Mouse (Mus musculus): ENCODE measurements at regions not wholly inside any gene's neighbourhood (a gene's known extent, or its start where the extent isn't known, plus 50 kb on each side); places are given as distances from the start of the nearest gene placed in this dataset.

- Histone ChIP-seq H3K4me3 (no peak overlapping the region), H3K27ac (no peak overlapping the region)
- DNase-seq (ENCODE audit: extremely low spot score in 1 of 2, low spot score in 2 of 2), result no peak
- no peak for TF ChIP-seq CTCF (IDR thresholded peaks at IDR 0.05)
- intact Hi-C loops (cut with DNase I), result no loop called here
Observed at GRCm38 (mm10) chr14:17102486-17102885, 283.5 kb upstream of the Rarb start.

- no peak for TF ChIP-seq CTCF (IDR thresholded peaks at IDR 0.05)
- no peak overlapping the region for H3K4me3 ChIP-seq
- H3K27ac ChIP-seq, result no peak overlapping the region
- DNase-seq (ENCODE audit: extremely low spot score in 1 of 2, low spot score in 2 of 2), result no peak
- intact Hi-C loops (cut with DNase I), result no loop called here
Observed at GRCm38 (mm10) chr14:17090573-17090937, 271.6 kb upstream of the Rarb start.

GRCm38 (mm10) chr14:17089640-17090572 lies 270.9 kb upstream of the Rarb start:
- Histone ChIP-seq H3K4me3 (no peak overlapping the region), H3K27ac (no peak overlapping the region)
- no peak for DNase-seq (ENCODE audit: extremely low spot score in 1 of 2, low spot score in 2 of 2)
- no peak for TF ChIP-seq CTCF (IDR thresholded peaks at IDR 0.05)
- intact Hi-C loops (cut with DNase I), result no loop called here

GRCm38 (mm10) chr14:17089089-17089634 lies 270.2 kb upstream of the Rarb start:
- Histone ChIP-seq H3K4me3 (no peak overlapping the region), H3K27ac (no peak overlapping the region)
- intact Hi-C loops (cut with DNase I), result no loop called here
- TF ChIP-seq CTCF (IDR thresholded peaks at IDR 0.05), result no peak
- no peak for DNase-seq (ENCODE audit: extremely low spot score in 1 of 2, low spot score in 2 of 2)

- no peak for DNase-seq (ENCODE audit: extremely low spot score in 1 of 2, low spot score in 2 of 2)
- TF ChIP-seq CTCF (IDR thresholded peaks at IDR 0.05), result no peak
- no peak overlapping the region for H3K27ac ChIP-seq
- H3K4me3 ChIP-seq, result no peak overlapping the region
- intact Hi-C loops (cut with DNase I), result no loop called here
Observed at GRCm38 (mm10) chr14:17087828-17088227, 268.9 kb upstream of the Rarb start.

GRCm38 (mm10) chr14:17083907-17084306 lies 265.0 kb upstream of the Rarb start:
- no peak overlapping the region for H3K4me3 ChIP-seq
- no peak overlapping the region for H3K27ac ChIP-seq
- TF ChIP-seq CTCF (IDR thresholded peaks at IDR 0.05), result no peak
- intact Hi-C loops (cut with DNase I), result no loop called here
- no peak for DNase-seq (ENCODE audit: extremely low spot score in 1 of 2, low spot score in 2 of 2)

GRCm38 (mm10) chr14:17081904-17082303 lies 262.9 kb upstream of the Rarb start:
- Histone ChIP-seq H3K27ac (no peak overlapping the region), H3K4me3 (no peak overlapping the region)
- intact Hi-C loops (cut with DNase I), result no loop called here
- no peak for DNase-seq (ENCODE audit: extremely low spot score in 1 of 2, low spot score in 2 of 2)
- TF ChIP-seq CTCF (IDR thresholded peaks at IDR 0.05), result no peak

- no peak overlapping the region for H3K27ac ChIP-seq
- DNase-seq (ENCODE audit: extremely low spot score in 1 of 2, low spot score in 2 of 2), result no peak
- no peak overlapping the region for H3K4me3 ChIP-seq
- TF ChIP-seq CTCF (IDR thresholded peaks at IDR 0.05), result no peak
- intact Hi-C loops (cut with DNase I), result no loop called here
Observed at GRCm38 (mm10) chr14:17079513-17079912, 260.6 kb upstream of the Rarb start.

- no peak for TF ChIP-seq CTCF (IDR thresholded peaks at IDR 0.05)
- no peak overlapping the region for H3K27ac ChIP-seq
- H3K4me3 ChIP-seq, result no peak overlapping the region
- intact Hi-C loops (cut with DNase I), result loop anchor here (5.0 kb wide), 1 partner anchor 314 kb away; no protein-coding TSS in a partner anchor
- DNase-seq (ENCODE audit: extremely low spot score in 1 of 2, low spot score in 2 of 2), result no peak
Observed at GRCm38 (mm10) chr14:17061358-17061757, 242.4 kb upstream of the Rarb start.

- no peak for DNase-seq (ENCODE audit: extremely low spot score in 1 of 2, low spot score in 2 of 2)
- H3K4me3 ChIP-seq, result no peak overlapping the region
- H3K27ac ChIP-seq, result no peak overlapping the region
- intact Hi-C loops (cut with DNase I), result no loop called here
- no peak for TF ChIP-seq CTCF (IDR thresholded peaks at IDR 0.05)
Observed at GRCm38 (mm10) chr14:17058438-17058837, 239.5 kb upstream of the Rarb start.

GRCm38 (mm10) chr14:17057355-17057754 lies 238.4 kb upstream of the Rarb start:
- no peak for TF ChIP-seq CTCF (IDR thresholded peaks at IDR 0.05)
- no peak overlapping the region for H3K27ac ChIP-seq
- DNase-seq (ENCODE audit: extremely low spot score in 1 of 2, low spot score in 2 of 2), result no peak
- no peak overlapping the region for H3K4me3 ChIP-seq
- intact Hi-C loops (cut with DNase I), result no loop called here

GRCm38 (mm10) chr14:17055741-17056140 lies 236.8 kb upstream of the Rarb start:
- intact Hi-C loops (cut with DNase I), result no loop called here

GRCm38 (mm10) chr14:17054381-17054780 lies 235.4 kb upstream of the Rarb start:
- no peak for TF ChIP-seq CTCF (IDR thresholded peaks at IDR 0.05)
- H3K4me3 ChIP-seq, result no peak overlapping the region

More at GRCm38 (mm10) chr14:17055741-17056140, 236.8 kb upstream of the Rarb start:
- Histone ChIP-seq H3K27ac (no peak overlapping the region), H3K4me3 (no peak overlapping the region)
- no peak for TF ChIP-seq CTCF (IDR thresholded peaks at IDR 0.05)
- no peak for DNase-seq (ENCODE audit: extremely low spot score in 1 of 2, low spot score in 2 of 2)

More at GRCm38 (mm10) chr14:17054381-17054780, 235.4 kb upstream of the Rarb start:
- intact Hi-C loops (cut with DNase I), result no loop called here
- no peak overlapping the region for H3K27ac ChIP-seq
- DNase-seq (ENCODE audit: extremely low spot score in 1 of 2, low spot score in 2 of 2), result no peak

Data from left cerebral cortex, adult 2 months (tissue).